Mouse (Mus musculus) fat pad, adult 2 months (tissue): Measurements from ENCODE around the gene Phospho1.
A peak's percentile ranks its signal among the peaks of the same experiment; 100 is the strongest.

Source experiments
- DNase-seq: peaks from one replicate; pipeline ENCODE4 v3.0.0-alpha.2; 2011; ENCODE audit warnings: low read depth, low spot score; ENCODE audit errors: extremely low read depth

Gene Phospho1

GRCm38 (mm10) chr11:95811741-95812140 is 12.6 kb upstream of the Phospho1 start:
- DNase-seq = no peak

- DNase-seq = no peak
These were observed 12.1 kb upstream of the Phospho1 start for GRCm38 (mm10) chr11:95812224-95812623.

- no peak for DNase-seq
These were observed 10.2 kb upstream of the Phospho1 start for GRCm38 (mm10) chr11:95814101-95814500.

GRCm38 (mm10) chr11:95814857-95815256 is 9.4 kb upstream of the Phospho1 start:
- no peak for DNase-seq

GRCm38 (mm10) chr11:95815412-95815811 is 8.9 kb upstream of the Phospho1 start:
- no peak for DNase-seq

GRCm38 (mm10) chr11:95819138-95819537 is 5.2 kb upstream of the Phospho1 start:
- DNase-seq = peak; percentile 78

- no peak for DNase-seq
These were observed 2.8 kb upstream of the Phospho1 start for GRCm38 (mm10) chr11:95821511-95821910.

GRCm38 (mm10) chr11:95822437-95822836 is 1.9 kb upstream of the Phospho1 start:
- no peak for DNase-seq

GRCm38 (mm10) chr11:95824877-95825243 is 561 bp downstream of the Phospho1 start:
- DNase-seq = no peak

- no peak for DNase-seq
These were observed 1.3 kb downstream of the Phospho1 start for GRCm38 (mm10) chr11:95825625-95826024.

GRCm38 (mm10) chr11:95826317-95827167 is 2.2 kb downstream of the Phospho1 start:
- DNase-seq = no peak

- no peak for DNase-seq
These were observed 2.8 kb downstream of the Phospho1 start for GRCm38 (mm10) chr11:95827168-95827447.

GRCm38 (mm10) chr11:95827464-95828085 is 3.3 kb downstream of the Phospho1 start:
- DNase-seq = no peak

- no peak for DNase-seq
These were observed 4.1 kb downstream of the Phospho1 start for GRCm38 (mm10) chr11:95828181-95828964.

GRCm38 (mm10) chr11:95829526-95830050 is 5.3 kb downstream of the Phospho1 start:
- no peak for DNase-seq

- DNase-seq = no peak
These were observed 6.3 kb downstream of the Phospho1 start for GRCm38 (mm10) chr11:95830411-95831275.

GRCm38 (mm10) chr11:95831276-95831619 is 6.9 kb downstream of the Phospho1 start:
- DNase-seq = no peak

GRCm38 (mm10) chr11:95831641-95832040 is 7.3 kb downstream of the Phospho1 start:
- DNase-seq = no peak

GRCm38 (mm10) chr11:95832129-95833005 is 8.1 kb downstream of the Phospho1 start:
- no peak for DNase-seq
